Mouse (Mus musculus) stomach, postnatal 0 days (tissue): ENCODE data around the gene P2rx7. TPM values are rescaled to one million over a fixed set of nuclear protein-coding genes. Genes with fewer than 3 reads are reported as not detected.
"Not testable (repeated sequence)": the region's sequence is repeated elsewhere in the genome, so short reads cannot be mapped to it uniquely, and the experiment has no call there.

Experiments
- ATAC-seq: fragments of 200-750 bp; cut with Nextera tagmentation; 2 replicates; pipeline ENCODE4 v1.8.0; 2017; ENCODE audit not compliant: low FRiP score, low TSS enrichment
- DNase-seq: peaks from one replicate; pipeline ENCODE4 v3.0.0-alpha.2; 2016; ENCODE audit warnings: low spot score
- H3K27ac ChIP-seq: fragments of 300-500 bp; sonication (generic); replicated peaks from 2 replicates; pipeline ENCODE4 v1.5.1; 2014; ENCODE audit warnings: mild to moderate bottlenecking, control low read depth
- H3K27me3 ChIP-seq: fragments of 300-500 bp; sonication (generic); 2 replicates; pipeline ENCODE4 v1.6.1; 2014; ENCODE audit warnings: low read length; ENCODE audit not compliant: control insufficient read depth, insufficient read depth
- H3K36me3 ChIP-seq: fragments of 300-500 bp; sonication (generic); 2 replicates; pipeline ENCODE4 v1.6.1; 2014; ENCODE audit warnings: low read length, mixed read lengths; ENCODE audit not compliant: control insufficient read depth, insufficient read depth
- H3K4me1 ChIP-seq: fragments of 300-500 bp; sonication (generic); replicated peaks from 2 replicates; pipeline ENCODE4 v1.6.1; 2014; ENCODE audit warnings: antibody characterized with exemption; ENCODE audit not compliant: control insufficient read depth, insufficient read depth
- H3K4me2 ChIP-seq: fragments of 300-500 bp; sonication (generic); replicated peaks from 2 replicates; pipeline ENCODE4 v1.6.1; 2014; ENCODE audit warnings: low read depth, mild to moderate bottlenecking, control low read depth, moderate library complexity
- H3K4me3 ChIP-seq: fragments of 300-500 bp; sonication (generic); 2 replicates; pipeline ENCODE4 v1.5.1; 2014; ENCODE audit warnings: low read depth, low read length, control low read depth
- H3K9ac ChIP-seq: fragments of 300-500 bp; sonication (generic); 2 replicates; pipeline ENCODE4 v1.6.1; 2014; ENCODE audit warnings: mild to moderate bottlenecking, low read length, control low read depth, mixed read lengths
- H3K9me3 ChIP-seq: fragments of 300-500 bp; sonication (generic); 2 replicates; pipeline ENCODE4 v1.6.1; 2016; ENCODE audit warnings: low read length; ENCODE audit not compliant: control insufficient read depth
- CTCF ChIP-seq: IDR thresholded peaks from 2 replicates; pipeline ENCODE4 v1.5.1; 2016; ENCODE audit warnings: antibody characterized with exemption, low read depth, mild to moderate bottlenecking, moderate library complexity
- EP300 ChIP-seq: optimal IDR thresholded peaks from 2 replicates; pipeline ENCODE3; 2016; ENCODE audit warnings: antibody characterized with exemption
- WGBS: fragments of 180-500 bp; shearing (Covaris S2); extraction: QIAGEN DNeasy Blood & Tissue Kit; methylation state at CpG from one replicate; pipeline ENCODE4 v1.1.7; 2014; 5-methylcytosine and 5-hydroxymethylcytosine counted together
- polyA plus RNA-seq: library from polyadenylated mRNA; unstranded; fragments of >200 nt; fragmentation: Nextera tagmentation; extraction: Ambion mirVana; gene quantifications from 2 replicates; pipeline ENCODE4 v1.2.1, GENCODE M21; 2015

P2rx7 gene
- polyA plus RNA-seq, 1 experiment from 2014 or later: 2.1 TPM

- Histone ChIP-seq H3K9me3 (no peaks in the 10 kb centered on the region), H3K4me1 (no peaks in the 10 kb centered on the region), H3K4me3 (no peak overlapping the region), H3K27ac (no peak overlapping the region), H3K27me3 (no peaks in the 10 kb centered on the region), H3K36me3 (no peaks in the 10 kb centered on the region), H3K9ac (no peak overlapping the region), H3K4me2 (no peak overlapping the region)
- ATAC-seq: no peak
- no peak for DNase-seq
- WGBS: 78% methylated on average over 12 of the region's 12 CpGs
- TF ChIP-seq EP300 (no peak), CTCF (no peak)
Measured at GRCm38 (mm10) chr5:122656808-122657207, 13.1 kb downstream of the P2rx7 start.

- H3K9ac ChIP-seq: no peak overlapping the region
- no peak overlapping the region for H3K4me2 ChIP-seq
- WGBS: 90% methylated on average over 6 of the region's 6 CpGs
- H3K9me3 ChIP-seq: no peaks in the 10 kb centered on the region
- no peaks in the 10 kb centered on the region for H3K27me3 ChIP-seq
- no peaks in the 10 kb centered on the region for H3K4me1 ChIP-seq
- no peak overlapping the region for H3K27ac ChIP-seq
- ATAC-seq: no peak
- H3K4me3 ChIP-seq: no peak overlapping the region
- no peak for TF ChIP-seq EP300
- TF ChIP-seq CTCF: no peak
- DNase-seq: no peak
- no peaks in the 10 kb centered on the region for H3K36me3 ChIP-seq
Measured at GRCm38 (mm10) chr5:122662501-122662900, 18.8 kb downstream of the P2rx7 start.

- ATAC-seq (no peak), DNase-seq (no peak)
- no peak overlapping the region for H3K4me2 ChIP-seq
- H3K4me3 ChIP-seq: no peak overlapping the region
- no peaks in the 10 kb centered on the region for H3K4me1 ChIP-seq
- H3K27me3 ChIP-seq: no peaks in the 10 kb centered on the region
- TF ChIP-seq CTCF (no peak), EP300 (no peak)
- no peaks in the 10 kb centered on the region for H3K9me3 ChIP-seq
- no peaks in the 10 kb centered on the region for H3K36me3 ChIP-seq
- H3K27ac ChIP-seq: no peak overlapping the region
- WGBS: 42% methylated on average over 5 of the region's 5 CpGs
- no peak overlapping the region for H3K9ac ChIP-seq
Measured at GRCm38 (mm10) chr5:122665036-122665435, 21.3 kb downstream of the P2rx7 start.

- H3K27me3 ChIP-seq: no peaks in the 10 kb centered on the region
- WGBS: 66% methylated on average over 15 of the region's 15 CpGs
- no peak overlapping the region for H3K4me2 ChIP-seq
- no peaks in the 10 kb centered on the region for H3K36me3 ChIP-seq
- no peaks in the 10 kb centered on the region for H3K9me3 ChIP-seq
- ATAC-seq: no peak
- DNase-seq: no peak
- no peaks in the 10 kb centered on the region for H3K4me1 ChIP-seq
- no peak overlapping the region for H3K27ac ChIP-seq
- no peak for TF ChIP-seq EP300
- TF ChIP-seq CTCF: no peak
- H3K9ac ChIP-seq: no peak overlapping the region
- no peak overlapping the region for H3K4me3 ChIP-seq
Measured at GRCm38 (mm10) chr5:122668981-122669897, 25.5 kb downstream of the P2rx7 start.

- not testable (repeated sequence) for H3K36me3 ChIP-seq, H3K27ac ChIP-seq, H3K9ac ChIP-seq, DNase-seq, H3K27me3 ChIP-seq, H3K4me1 ChIP-seq, ATAC-seq, H3K4me3 ChIP-seq, H3K9me3 ChIP-seq, H3K4me2 ChIP-seq
- whole genome bisulfite sequencing: 84% methylated on average over 7 of the region's 7 CpGs
- TF ChIP-seq CTCF: peak; percentile 38
Measured at GRCm38 (mm10) chr5:122671641-122672040, 27.9 kb downstream of the P2rx7 start.

GRCm38 (mm10) chr5:122672298-122672697, 28.6 kb downstream of the P2rx7 start:
- Histone ChIP-seq H3K9ac (no peak overlapping the region), H3K4me3 (no peak overlapping the region), H3K27me3 (no peaks in the 10 kb centered on the region), H3K9me3 (no peaks in the 10 kb centered on the region), H3K36me3 (no peaks in the 10 kb centered on the region), H3K4me1 (no peaks in the 10 kb centered on the region), H3K27ac (no peak overlapping the region), H3K4me2 (no peak overlapping the region)
- 85% methylated on average over 5 of the region's 5 CpGs for WGBS
- DNase-seq (no peak), ATAC-seq (no peak)
- TF ChIP-seq CTCF: no peak
- no peak for TF ChIP-seq EP300
